Mouse (Mus musculus): ENCODE measurements around the gene Cnnm4. TPM values are rescaled to one million over a fixed set of nuclear protein-coding genes. Genes with fewer than 3 reads are reported as not detected.

Cnnm4 gene
- total RNA-seq, 2 experiments from 2014 or later = 6.9 to 8.1 TPM

DNA sequence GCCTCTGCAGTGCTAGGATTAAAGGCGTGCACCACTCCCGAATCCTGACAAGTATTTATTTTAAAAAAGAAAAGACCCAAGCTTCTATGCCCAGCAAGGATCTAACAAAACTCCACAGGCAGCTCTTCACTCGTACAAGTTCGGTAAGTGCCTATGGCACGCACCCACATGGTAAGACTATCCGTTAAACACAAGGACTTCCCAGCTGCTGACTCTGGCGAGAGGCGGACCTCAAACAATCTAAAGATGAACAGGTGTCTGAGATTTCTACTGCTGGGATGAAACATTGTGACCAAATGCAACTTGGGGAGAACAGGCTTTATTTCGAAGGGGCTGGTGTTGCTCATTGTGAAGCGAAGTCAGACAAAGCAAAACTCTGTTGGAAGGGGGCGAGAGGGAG, 68.7 kb downstream of the Cnnm4 start:
- no peak for DNase-seq (ENCODE audit: low spot score in 2 of 2)

GRCm38 (mm10) chr1:36540807-36541206, 69.4 kb downstream of the Cnnm4 start:
- DNase-seq (ENCODE audit: low spot score in 2 of 2) = no peak

- DNase-seq (ENCODE audit: low spot score in 2 of 2) = no peak
Measured at GRCm38 (mm10) chr1:36541844-36542243, 70.4 kb downstream of the Cnnm4 start.

- DNase-seq (ENCODE audit: low spot score in 2 of 2) = no peak
Measured at GRCm38 (mm10) chr1:36542925-36543324, 71.5 kb downstream of the Cnnm4 start.

DNA sequence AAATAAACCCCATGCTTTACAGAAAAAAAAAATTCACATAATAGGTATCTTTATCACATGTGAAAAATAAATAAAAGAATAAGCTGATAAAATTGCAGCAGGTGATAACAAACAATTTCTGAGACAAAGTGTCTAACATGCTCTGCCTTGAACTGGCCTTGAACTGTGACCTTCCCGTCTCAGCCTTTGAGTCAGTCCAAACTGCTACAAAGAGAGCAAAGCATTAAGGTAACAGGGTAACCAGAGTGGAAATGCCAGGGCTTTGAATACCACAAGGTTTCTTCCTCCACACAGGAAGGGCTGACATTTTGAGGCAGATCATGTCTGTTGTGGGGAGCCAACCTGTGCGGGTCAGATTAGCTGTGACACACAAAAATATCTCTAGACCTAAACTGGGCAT, 74.0 kb downstream of the Cnnm4 start:
- DNase-seq (ENCODE audit: low spot score in 2 of 2) = no peak

DNA sequence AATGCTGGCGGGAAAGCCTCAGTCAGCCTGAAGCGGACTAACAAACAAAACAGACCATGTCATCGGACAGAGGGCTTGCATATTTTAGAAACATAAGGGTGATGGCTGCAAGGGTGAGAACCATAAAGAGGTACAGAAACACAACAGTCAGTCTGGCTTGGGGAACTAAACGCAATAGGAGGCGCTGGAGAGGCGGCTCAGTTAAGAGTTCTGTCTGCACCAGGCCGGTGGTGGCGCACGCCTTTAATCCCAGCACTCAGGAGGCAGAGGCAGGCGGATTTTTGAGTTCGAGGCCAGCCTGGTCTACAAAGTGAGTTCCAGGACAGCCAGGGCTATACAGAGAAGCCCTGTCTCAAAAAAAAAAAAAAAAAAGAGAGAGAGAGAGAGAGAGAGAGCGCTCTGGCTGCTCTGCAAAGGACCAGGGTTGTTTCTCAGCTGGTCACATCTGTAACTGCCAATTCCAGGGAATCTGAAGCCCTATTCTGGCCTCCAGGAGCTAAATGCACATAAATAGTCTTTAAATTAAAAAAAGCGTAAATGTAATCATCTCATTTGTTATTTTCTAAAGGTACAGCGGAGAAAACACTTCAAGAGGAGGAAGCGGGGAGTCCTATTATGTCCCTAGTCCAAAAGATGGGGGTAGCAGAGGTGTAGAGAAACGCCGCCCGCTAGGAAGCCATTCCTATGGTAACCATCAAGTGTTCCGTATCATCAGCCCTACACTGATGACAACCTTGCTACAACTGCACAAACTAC, 74.6 kb downstream of the Cnnm4 start:
- no peak for DNase-seq (ENCODE audit: low spot score in 2 of 2)

GRCm38 (mm10) chr1:36546888-36547471, 75.6 kb downstream of the Cnnm4 start, which contains the start of gene Ankrd39:
Gene Ankrd39 (minus strand): TSS chr1:36547445.
- DNase-seq (ENCODE audit: low spot score in 2 of 2) = peak; percentile 92 to 98

- peak in 1 of 2 experiments; percentile 59 for DNase-seq (ENCODE audit: low spot score in 2 of 2)
Measured at GRCm38 (mm10) chr1:36547981-36548598, 76.7 kb downstream of the Cnnm4 start.

- DNase-seq (ENCODE audit: low spot score in 2 of 2) = no peak
Measured at GRCm38 (mm10) chr1:36548771-36549170, 77.4 kb downstream of the Cnnm4 start.

DNA sequence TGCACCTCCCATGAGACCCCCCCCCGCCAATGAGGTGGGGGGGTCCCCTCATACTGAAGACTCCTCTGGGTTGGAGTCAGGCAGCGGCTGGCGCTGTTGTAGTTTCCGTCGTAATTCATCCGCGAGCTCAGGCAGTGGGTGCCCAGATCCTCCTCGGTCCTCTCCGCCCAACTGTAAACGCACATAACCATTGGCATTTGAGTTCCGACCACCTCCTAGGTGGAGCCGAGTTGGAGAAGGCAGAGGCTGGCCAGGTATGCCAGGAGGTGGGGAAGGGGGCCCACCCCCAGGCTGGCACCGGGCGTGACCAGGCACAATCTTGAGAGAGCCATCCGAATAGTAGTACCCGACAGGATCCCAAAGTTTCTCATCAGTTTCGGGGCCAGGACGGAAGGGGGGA, 78.1 kb downstream of the Cnnm4 start:
- DNase-seq (ENCODE audit: low spot score in 2 of 2) = no peak

DNA sequence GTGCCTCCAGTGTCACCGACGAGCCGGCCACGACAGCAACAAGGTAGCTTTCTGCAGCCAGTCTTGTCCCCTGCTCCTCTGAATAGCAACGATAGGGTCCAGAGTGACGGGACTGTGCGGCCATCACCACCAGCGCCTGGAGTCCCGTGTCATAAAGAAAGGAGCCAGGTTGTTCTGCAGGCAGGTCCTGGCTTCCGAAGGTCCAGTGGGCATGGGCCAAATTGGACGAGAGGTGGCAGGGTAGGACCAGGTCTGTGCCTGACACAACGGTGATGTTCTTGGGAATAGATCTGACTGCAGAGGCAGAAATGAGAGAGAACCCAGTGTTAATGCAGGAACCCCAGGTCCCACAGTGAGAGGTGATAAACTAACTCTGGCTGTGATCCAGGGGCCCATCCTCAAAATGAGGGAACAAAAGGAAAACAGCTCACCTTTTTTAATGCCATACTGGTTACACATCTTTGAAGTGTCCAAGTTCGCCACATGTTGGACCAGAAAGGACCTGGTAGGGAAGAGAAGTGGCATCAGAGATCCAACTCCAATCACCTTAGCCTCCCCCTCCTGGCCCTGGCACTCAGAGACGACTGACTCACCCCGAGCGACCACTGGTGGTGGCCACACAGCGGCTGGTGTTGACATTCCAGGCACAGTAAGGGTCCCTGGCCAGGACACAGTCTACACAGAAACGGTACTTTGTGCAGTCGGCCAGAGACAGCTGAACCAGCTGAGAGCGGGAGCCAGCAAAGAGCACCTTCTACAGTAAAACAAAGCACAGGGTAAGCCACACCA, 78.8 kb downstream of the Cnnm4 start:
- no peak for DNase-seq (ENCODE audit: low spot score in 2 of 2)

- no peak for DNase-seq (ENCODE audit: low spot score in 2 of 2)
Measured at GRCm38 (mm10) chr1:36551904-36552303, 80.5 kb downstream of the Cnnm4 start.

DNA sequence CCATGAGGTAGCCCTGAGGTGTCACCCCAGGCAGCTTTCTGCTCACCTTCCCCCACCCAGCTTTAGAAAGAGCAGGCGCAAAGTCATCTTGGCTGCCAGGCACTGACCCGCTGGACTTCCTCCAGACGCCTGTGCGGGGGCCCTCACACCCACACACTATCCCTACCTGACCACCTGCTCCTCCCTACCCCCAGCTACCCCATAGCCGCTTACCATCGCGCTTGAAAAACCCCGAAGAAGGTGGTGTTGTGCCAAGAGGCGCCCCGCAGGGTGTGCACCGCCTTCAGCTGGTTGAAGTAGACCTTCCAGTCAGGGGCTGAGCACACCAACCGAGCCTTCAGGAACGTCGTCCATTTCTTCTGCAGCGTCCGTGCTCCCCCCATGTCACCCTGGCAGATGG, 81.1 kb downstream of the Cnnm4 start:
- DNase-seq (ENCODE audit: low spot score in 2 of 2) = no peak

- DNase-seq (ENCODE audit: low spot score in 2 of 2) = no peak
Measured at GRCm38 (mm10) chr1:36554633-36555399, 83.4 kb downstream of the Cnnm4 start.

DNA sequence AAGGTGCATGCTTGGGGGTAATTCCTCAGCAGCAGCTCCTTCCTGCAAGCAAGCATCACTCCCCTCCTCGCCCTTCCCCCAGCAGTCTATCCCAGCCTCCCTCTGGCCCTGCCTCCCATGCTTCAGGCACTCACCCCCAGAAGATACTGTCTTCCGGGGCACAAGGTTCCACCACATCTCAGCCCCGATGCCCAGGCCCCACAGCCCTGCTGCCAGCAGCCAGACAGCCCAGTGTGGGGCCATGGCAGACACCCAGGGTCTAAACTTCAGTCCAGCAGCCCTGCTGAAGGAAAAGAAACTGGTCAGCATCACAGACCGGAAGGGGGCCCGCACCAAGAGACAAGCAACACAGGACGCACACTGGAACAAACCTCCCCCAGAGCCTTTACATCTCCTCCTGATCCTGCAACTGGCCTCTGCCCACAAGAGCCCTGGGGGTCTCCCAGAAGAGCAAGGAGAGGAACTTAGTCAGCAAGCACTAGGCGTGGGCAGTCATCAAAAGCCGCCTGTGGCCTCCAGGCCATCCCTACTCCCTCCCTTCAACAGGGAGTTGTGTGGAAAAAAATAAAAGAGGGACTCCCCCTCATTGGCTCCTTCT, 84.5 kb downstream of the Cnnm4 start:
- DNase-seq (ENCODE audit: low spot score in 2 of 2) = no peak

DNA sequence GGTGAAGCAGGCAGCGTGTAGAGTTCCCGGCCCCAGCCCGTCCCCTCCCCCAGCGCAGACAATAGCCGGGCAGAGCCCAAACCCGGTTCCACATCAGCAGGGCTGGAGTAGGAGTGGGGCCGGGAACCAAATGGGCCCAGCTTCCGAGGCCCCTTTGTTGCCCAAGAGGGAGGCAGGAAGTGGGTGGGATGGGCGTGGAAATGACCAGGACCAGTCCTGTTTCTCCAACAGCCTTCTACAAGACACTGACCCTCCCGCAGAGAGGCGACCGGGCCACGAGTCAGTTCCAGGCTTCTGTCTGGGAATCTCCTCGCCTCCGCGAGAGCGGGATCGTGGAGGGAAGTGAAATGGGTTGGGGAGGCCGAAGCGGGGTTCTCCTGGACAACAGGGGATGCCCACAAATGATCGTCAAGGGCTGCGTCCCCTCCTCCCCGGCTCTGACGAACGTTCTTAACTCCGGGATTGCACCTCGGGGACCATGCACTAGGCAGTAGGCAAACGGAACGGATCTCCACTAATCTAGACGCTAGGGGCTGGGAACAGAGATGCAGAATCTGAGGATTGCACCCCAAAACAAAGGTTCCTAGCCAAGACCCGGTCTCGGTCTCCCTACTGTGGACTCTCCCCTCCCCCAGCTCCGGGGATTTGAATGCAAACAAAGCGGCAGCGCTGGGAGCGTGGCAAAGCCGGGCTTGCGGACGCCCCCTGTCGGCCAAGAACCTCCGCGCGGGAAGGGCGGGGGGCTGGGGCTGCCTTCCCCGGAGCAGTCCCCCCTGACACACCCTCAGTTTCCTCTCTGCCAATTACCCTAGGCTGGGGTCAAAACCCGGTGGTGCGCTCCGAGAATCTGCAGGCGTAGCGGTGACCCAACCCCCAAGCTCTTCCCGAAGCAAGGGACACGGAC, 85.4 kb downstream of the Cnnm4 start:
- peak; percentile 96 for DNase-seq (ENCODE audit: low spot score in 2 of 2)

DNA sequence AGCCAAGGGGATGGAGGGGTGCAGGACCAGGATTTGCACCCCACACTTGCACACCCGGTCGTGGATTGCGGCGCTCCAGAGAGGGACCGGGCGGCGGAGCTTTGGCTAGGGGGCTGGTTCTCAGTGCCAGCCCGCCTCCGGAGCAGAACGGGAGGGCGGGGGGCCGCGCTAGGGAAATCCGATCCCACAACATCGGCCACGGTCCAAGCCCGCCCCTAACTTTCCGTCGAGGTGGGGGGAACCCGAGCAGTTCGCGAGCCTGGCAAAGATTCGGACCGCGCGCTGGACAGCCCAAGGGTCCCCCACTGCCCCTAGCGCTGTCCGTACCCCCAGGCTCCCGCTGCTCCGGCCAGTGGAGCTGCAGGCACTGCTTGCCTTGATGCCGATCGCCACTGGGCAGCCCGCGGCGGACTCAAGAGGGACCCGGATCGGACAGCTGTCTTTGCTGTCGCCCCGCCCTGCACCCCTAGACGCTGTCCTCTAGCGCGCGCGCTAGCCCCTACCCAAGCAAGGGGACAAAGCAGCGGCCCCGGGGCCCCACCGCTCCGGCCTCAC, 86.1 kb downstream of the Cnnm4 start:
- DNase-seq (ENCODE audit: low spot score in 2 of 2) = peak; percentile 90 to 95
